Mouse (Mus musculus) brain, embryonic 14.5 days (tissue): ENCODE results near the gene Atp9a.

Source experiments
- CTCF ChIP-seq: fragments of 200-500 bp; IDR thresholded peaks from 2 replicates; pipeline ENCODE4 v1.5.1; 2012; ENCODE audit warnings: inconsistent platforms, mild to moderate bottlenecking, moderate library complexity, borderline replicate concordance; ENCODE audit not compliant: insufficient read depth, insufficient read length; ENCODE audit errors: extremely low read depth
- POLR2A ChIP-seq: fragments of 200-500 bp; IDR thresholded peaks from 2 replicates; pipeline ENCODE4 v1.6.1; 2012; ENCODE audit warnings: mild to moderate bottlenecking, inconsistent platforms, borderline replicate concordance; ENCODE audit not compliant: poor library complexity, insufficient read depth, insufficient read length, severe bottlenecking; ENCODE audit errors: extremely low read depth

DNA sequence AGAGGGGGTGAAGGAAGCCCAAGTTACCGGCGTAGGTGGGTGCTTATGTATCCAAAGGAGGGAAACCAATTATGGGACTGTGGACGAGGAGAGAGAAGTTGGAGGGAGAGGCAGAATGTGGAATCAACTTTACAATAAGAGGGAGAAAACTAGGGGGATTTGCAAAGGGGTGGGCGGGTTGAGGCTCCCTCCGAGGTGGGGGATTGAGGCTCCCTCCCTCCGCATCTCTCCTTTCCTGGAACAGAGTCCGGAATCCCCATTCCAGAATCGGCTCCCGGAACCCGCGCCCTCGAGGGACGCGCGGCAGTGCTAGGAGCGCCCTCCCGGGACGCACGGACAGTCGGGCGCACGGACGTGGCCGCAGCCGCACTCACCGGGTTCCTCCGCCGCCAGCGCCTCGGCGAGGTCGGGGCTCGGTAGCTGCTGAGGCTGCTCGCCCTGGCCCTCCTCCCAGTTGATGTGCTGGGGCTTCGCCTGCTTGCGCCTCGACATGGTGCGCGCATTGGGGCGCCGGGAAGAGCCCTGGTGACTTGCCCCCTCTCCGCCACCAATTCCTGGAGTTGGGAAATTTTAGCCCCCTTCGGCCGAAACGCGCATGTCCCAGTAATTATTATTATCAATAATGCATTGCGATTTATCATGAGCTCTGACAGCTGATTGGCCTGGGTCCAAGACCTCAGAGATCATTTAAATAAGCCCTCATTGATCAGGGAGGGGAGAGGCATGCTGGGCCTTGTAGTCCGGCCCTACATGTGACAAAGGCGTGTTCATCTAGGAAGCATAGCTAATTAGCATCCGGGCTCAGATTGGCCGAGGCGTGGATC is 24.5 kb upstream of the Atp9a start:
- TF ChIP-seq POLR2A (no peak), CTCF (no peak)
